Mouse (Mus musculus): ENCODE measurements around the gene Kdm5a. TPM values are rescaled to one million over a fixed set of nuclear protein-coding genes. Genes with fewer than 3 reads are reported as not detected.
A peak's percentile ranks its signal among the peaks of the same experiment; 100 is the strongest.

The Kdm5a gene
- polyA plus RNA-seq (2014; fragmentation: Nextera tagmentation; extraction: Ambion mirVana): 62.1 and 67.1 TPM in 2 replicates

GRCm38 (mm10) chr6:120363688-120364522 lies at the start of gene Kdm5a, which contains the start of gene Ccdc77:
Gene Kdm5a (plus strand): TSS chr6:120364124.
Gene Ccdc77 (minus strand): TSS chr6:120364374.
- Histone ChIP-seq H3K4me3 (ENCODE audit: low read depth, low read length) (peak within 1 kb of the TSS; percentile 99), H3K4me2 (peak within 1 kb of the TSS; percentile 65), H3K27me3 (ENCODE audit: control insufficient read depth, insufficient read depth, low read length) (no peaks in the 10 kb centered on the region), H3K27ac (ENCODE audit: low read depth, low read length) (peak within 1 kb of the TSS; percentile 90), H3K36me3 (ENCODE audit: control insufficient read depth, insufficient read depth, low read length) (peaks cover 5% of the 10 kb centered on the region), H3K9me3 (ENCODE audit: control insufficient read depth, low read length) (no peaks in the 10 kb centered on the region), H3K9ac (ENCODE audit: low read length) (peak within 1 kb of the TSS; percentile 91), H3K4me1 (ENCODE audit: control insufficient read depth, insufficient read depth, low read length) (peaks cover 14% of the 10 kb centered on the region)
- WGBS: under 1% methylated on average over 71 of the region's 71 CpGs
- DNase-seq (ENCODE audit: low spot score, missing footprints) (peak; percentile 99), ATAC-seq (ENCODE audit: low FRiP score) (peak; percentile 97)

DNA sequence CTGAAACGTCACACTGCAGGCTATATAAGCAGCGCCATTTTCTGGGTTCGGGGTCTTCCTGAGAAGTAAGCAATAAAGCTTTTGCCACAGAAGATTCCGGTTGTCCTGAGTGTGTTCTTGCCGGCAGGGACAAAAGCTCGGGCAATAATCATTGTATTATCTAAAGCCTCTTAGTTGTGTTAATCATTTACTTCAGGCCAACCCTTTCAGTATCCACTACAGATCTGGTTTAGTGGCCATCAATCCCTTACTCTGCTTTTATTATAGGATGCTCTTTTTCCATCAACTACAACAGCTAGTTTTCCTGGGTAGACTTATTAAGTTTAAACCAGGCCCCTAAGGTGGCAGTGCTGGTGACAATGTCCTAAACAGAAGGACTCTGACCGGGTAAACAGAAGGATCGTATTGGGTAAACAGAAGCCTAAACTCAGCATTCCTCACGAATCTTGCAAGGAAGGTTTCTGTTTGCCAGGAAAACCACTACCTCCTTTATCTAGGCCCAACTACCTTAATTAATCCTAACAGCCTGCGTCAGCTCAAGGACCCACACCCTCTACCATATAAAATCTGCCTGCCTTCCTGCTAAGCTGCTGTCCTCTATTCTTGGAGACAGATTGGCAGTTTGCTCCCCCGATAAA lies 45.5 kb upstream of the Kdm5a start:
- Histone ChIP-seq H3K27ac (ENCODE audit: low read depth, low read length) (no peak overlapping the region), H3K4me3 (ENCODE audit: low read depth, low read length) (no peak overlapping the region), H3K9ac (ENCODE audit: low read length) (no peak overlapping the region), H3K27me3 (ENCODE audit: control insufficient read depth, insufficient read depth, low read length) (no peaks in the 10 kb centered on the region), H3K4me1 (ENCODE audit: control insufficient read depth, insufficient read depth, low read length) (no peaks in the 10 kb centered on the region), H3K4me2 (no peak overlapping the region), H3K36me3 (ENCODE audit: control insufficient read depth, insufficient read depth, low read length) (no peaks in the 10 kb centered on the region; the same call in 1 of the 2 replicates), H3K9me3 (ENCODE audit: control insufficient read depth, low read length) (no peaks in the 10 kb centered on the region)
- DNase-seq (ENCODE audit: low spot score, missing footprints): no peak
- 86% methylated on average over 11 of the region's 11 CpGs for WGBS
- no peak for ATAC-seq (ENCODE audit: low FRiP score)

- ATAC-seq (ENCODE audit: low FRiP score) (no peak), DNase-seq (ENCODE audit: low spot score, missing footprints) (no peak)
- Histone ChIP-seq H3K4me2 (no peak overlapping the region), H3K4me1 (ENCODE audit: control insufficient read depth, insufficient read depth, low read length) (no peaks in the 10 kb centered on the region), H3K9ac (ENCODE audit: low read length) (no peak overlapping the region), H3K4me3 (ENCODE audit: low read depth, low read length) (no peak overlapping the region), H3K9me3 (ENCODE audit: control insufficient read depth, low read length) (no peaks in the 10 kb centered on the region), H3K27me3 (ENCODE audit: control insufficient read depth, insufficient read depth, low read length) (no peaks in the 10 kb centered on the region), H3K36me3 (ENCODE audit: control insufficient read depth, insufficient read depth, low read length) (no peaks in the 10 kb centered on the region; the same call in 1 of the 2 replicates), H3K27ac (ENCODE audit: low read depth, low read length) (no peak overlapping the region)
- 92% methylated on average over 9 of the region's 9 CpGs for WGBS
Observed at GRCm38 (mm10) chr6:120319129-120319528, 44.8 kb upstream of the Kdm5a start.

DNA sequence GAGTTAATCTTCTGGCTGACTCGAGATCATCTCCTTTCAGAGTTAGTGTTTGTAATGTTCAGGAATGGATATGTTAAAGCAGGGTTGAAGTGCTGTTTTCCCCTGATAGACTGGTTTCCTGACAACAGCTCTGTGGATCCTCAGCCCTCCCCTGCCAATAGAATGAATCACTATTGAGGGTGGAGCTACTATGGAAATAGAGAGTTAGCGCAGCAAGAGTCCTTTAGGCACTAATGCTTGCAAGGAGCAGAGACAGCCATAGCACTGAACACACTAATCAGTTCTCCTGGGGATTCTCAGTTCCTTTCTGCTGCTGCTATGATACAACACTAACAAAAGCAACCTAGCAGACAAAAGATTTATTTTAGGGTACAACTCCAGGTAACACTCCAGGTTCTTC lies 43.6 kb upstream of the Kdm5a start:
- 74% methylated on average over 2 of the region's 2 CpGs for WGBS
- no peak for ATAC-seq (ENCODE audit: low FRiP score)

GRCm38 (mm10) chr6:120324295-120324927 lies 39.5 kb upstream of the Kdm5a start:
- no peak overlapping the region for H3K4me3 ChIP-seq (ENCODE audit: low read depth, low read length)
- H3K9me3 ChIP-seq (ENCODE audit: control insufficient read depth, low read length): no peaks in the 10 kb centered on the region
- H3K9ac ChIP-seq (ENCODE audit: low read length): no peak overlapping the region
- peak; percentile 86 for DNase-seq (ENCODE audit: low spot score, missing footprints)
- WGBS: 34% methylated on average over 6 of the region's 6 CpGs
- no peaks in the 10 kb centered on the region for H3K4me1 ChIP-seq (ENCODE audit: control insufficient read depth, insufficient read depth, low read length)
- no peak for ATAC-seq (ENCODE audit: low FRiP score)
- H3K4me2 ChIP-seq: no peak overlapping the region
- peaks cover 3% of the 10 kb centered on the region for H3K36me3 ChIP-seq (ENCODE audit: control insufficient read depth, insufficient read depth, low read length)
- H3K27ac ChIP-seq (ENCODE audit: low read depth, low read length): no peak overlapping the region
- no peaks in the 10 kb centered on the region for H3K27me3 ChIP-seq (ENCODE audit: control insufficient read depth, insufficient read depth, low read length)

More for the DNA sequence above, 43.6 kb upstream of the Kdm5a start:
- Histone ChIP-seq H3K27ac (ENCODE audit: low read depth, low read length) (no peak overlapping the region), H3K4me1 (ENCODE audit: control insufficient read depth, insufficient read depth, low read length) (no peaks in the 10 kb centered on the region), H3K27me3 (ENCODE audit: control insufficient read depth, insufficient read depth, low read length) (no peaks in the 10 kb centered on the region), H3K9me3 (ENCODE audit: control insufficient read depth, low read length) (no peaks in the 10 kb centered on the region), H3K9ac (ENCODE audit: low read length) (no peak overlapping the region), H3K36me3 (ENCODE audit: control insufficient read depth, insufficient read depth, low read length) (no peaks in the 10 kb centered on the region; the same call in 1 of the 2 replicates), H3K4me3 (ENCODE audit: low read depth, low read length) (no peak overlapping the region), H3K4me2 (no peak overlapping the region)
- no peak for DNase-seq (ENCODE audit: low spot score, missing footprints)

- H3K9me3 ChIP-seq (ENCODE audit: control insufficient read depth, low read length): no peaks in the 10 kb centered on the region
- H3K27me3 ChIP-seq (ENCODE audit: control insufficient read depth, insufficient read depth, low read length): no peaks in the 10 kb centered on the region
- WGBS: 82% methylated on average over 2 of the region's 2 CpGs
- no peak overlapping the region for H3K4me3 ChIP-seq (ENCODE audit: low read depth, low read length)
- peaks cover 21% of the 10 kb centered on the region for H3K36me3 ChIP-seq (ENCODE audit: control insufficient read depth, insufficient read depth, low read length)
- ATAC-seq (ENCODE audit: low FRiP score): no peak
- H3K4me2 ChIP-seq: no peak overlapping the region
- no peaks in the 10 kb centered on the region for H3K4me1 ChIP-seq (ENCODE audit: control insufficient read depth, insufficient read depth, low read length)
- H3K27ac ChIP-seq (ENCODE audit: low read depth, low read length): no peak overlapping the region
- H3K9ac ChIP-seq (ENCODE audit: low read length): no peak overlapping the region
- DNase-seq (ENCODE audit: low spot score, missing footprints): no peak
Observed at GRCm38 (mm10) chr6:120332351-120332750, 31.6 kb upstream of the Kdm5a start.

- DNase-seq (ENCODE audit: low spot score, missing footprints) (no peak), ATAC-seq (ENCODE audit: low FRiP score) (no peak)
- 70% methylated on average over 1 of the region's 1 CpGs for WGBS
Observed at GRCm38 (mm10) chr6:120343992-120344391, 19.9 kb upstream of the Kdm5a start.

DNA sequence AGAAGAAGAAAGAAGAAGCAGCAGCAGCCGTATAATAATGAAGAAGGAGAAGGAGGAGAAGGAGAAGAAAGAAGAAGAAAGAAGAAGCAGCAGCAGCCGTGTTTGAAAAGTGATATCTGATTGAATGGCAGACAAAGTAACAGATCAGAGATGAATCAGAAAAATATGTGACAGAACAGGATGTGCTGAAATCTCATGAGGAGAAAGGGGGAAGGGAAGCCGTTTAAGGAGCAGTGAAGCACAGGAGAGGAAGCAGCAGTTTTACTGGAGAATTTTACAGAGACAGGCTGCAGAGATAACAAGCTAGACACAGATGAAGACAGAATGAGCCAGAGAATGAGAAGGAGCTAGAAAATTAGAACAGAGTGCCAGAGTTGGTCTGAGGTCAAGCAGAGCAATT lies 14.9 kb upstream of the Kdm5a start:
- DNase-seq (ENCODE audit: low spot score, missing footprints) (no peak), ATAC-seq (ENCODE audit: low FRiP score) (no peak)
- Histone ChIP-seq H3K9ac (ENCODE audit: low read length) (no peak overlapping the region), H3K4me3 (ENCODE audit: low read depth, low read length) (no peak overlapping the region), H3K27me3 (ENCODE audit: control insufficient read depth, insufficient read depth, low read length) (no peaks in the 10 kb centered on the region), H3K4me1 (ENCODE audit: control insufficient read depth, insufficient read depth, low read length) (no peaks in the 10 kb centered on the region), H3K4me2 (no peak overlapping the region), H3K36me3 (ENCODE audit: control insufficient read depth, insufficient read depth, low read length) (peaks cover 14% of the 10 kb centered on the region; the same call in 1 of the 2 replicates), H3K9me3 (ENCODE audit: control insufficient read depth, low read length) (no peaks in the 10 kb centered on the region), H3K27ac (ENCODE audit: low read depth, low read length) (no peak overlapping the region)
- 90% methylated on average over 3 of the region's 3 CpGs for WGBS

More at GRCm38 (mm10) chr6:120343992-120344391, 19.9 kb upstream of the Kdm5a start:
- Histone ChIP-seq H3K27me3 (ENCODE audit: control insufficient read depth, insufficient read depth, low read length) (no peaks in the 10 kb centered on the region), H3K9me3 (ENCODE audit: control insufficient read depth, low read length) (no peaks in the 10 kb centered on the region), H3K9ac (ENCODE audit: low read length) (no peak overlapping the region), H3K36me3 (ENCODE audit: control insufficient read depth, insufficient read depth, low read length) (peaks cover 7% of the 10 kb centered on the region; the same call in 1 of the 2 replicates), H3K4me2 (no peak overlapping the region), H3K4me1 (ENCODE audit: control insufficient read depth, insufficient read depth, low read length) (no peaks in the 10 kb centered on the region), H3K4me3 (ENCODE audit: low read depth, low read length) (no peak overlapping the region), H3K27ac (ENCODE audit: low read depth, low read length) (no peak overlapping the region)
